Mouse (Mus musculus) cerebellum, postnatal 10 days (tissue): ENCODE results near the gene Men1.
A peak's percentile ranks its signal among the peaks of the same experiment; 100 is the strongest.

Experiments used
- DNase-seq, 2 experiments: peaks; one replicate each; pipeline ENCODE4 v3.0.0; 2021; ENCODE audit warnings: mixed read lengths in 2 of 2

Gene Men1

GRCm38 (mm10) chr19:6372433-6372832, 37.7 kb downstream of the Men1 start:
- no peak for DNase-seq

DNA sequence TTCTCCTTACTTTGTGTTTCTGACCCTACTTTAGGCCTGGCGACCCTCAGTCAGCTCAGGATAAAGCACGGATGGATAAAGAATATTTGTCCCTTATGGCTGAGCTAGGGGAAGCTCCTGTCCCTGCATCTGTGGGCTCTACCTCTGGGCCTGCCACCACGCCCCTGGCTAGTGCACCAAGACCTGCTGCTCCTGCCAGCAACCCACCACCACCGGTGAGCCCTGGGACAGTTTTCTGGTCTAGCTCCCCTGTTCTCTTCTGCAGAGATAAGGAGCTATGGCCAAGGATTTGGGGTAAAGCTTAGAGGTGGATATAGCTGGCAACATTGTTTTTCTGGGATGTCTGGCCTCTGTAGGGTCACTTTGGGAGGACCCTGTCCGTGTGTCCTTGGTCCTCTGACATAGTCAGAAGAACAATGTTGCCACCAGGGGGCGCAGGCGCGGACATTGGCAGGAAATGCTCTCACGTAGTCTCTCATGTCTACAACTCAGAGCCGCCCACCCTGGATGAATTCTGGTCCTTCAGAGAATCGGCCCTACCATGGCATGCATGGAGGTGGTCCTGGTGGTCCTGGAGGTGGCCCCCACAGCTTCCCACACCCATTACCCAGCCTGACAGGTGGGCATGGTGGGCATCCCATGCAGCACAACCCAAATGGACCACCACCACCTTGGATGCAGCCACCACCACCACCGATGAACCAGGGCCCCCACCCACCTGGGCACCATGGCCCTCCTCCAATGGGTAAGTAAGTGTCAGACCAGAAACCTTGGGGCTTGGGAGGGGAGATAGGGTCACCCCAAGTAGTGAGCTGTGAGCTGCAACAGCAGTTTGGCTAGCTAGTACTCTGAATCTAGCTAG, 39.0 kb downstream of the Men1 start:
- peak; percentile 95 to 98 for DNase-seq

DNA sequence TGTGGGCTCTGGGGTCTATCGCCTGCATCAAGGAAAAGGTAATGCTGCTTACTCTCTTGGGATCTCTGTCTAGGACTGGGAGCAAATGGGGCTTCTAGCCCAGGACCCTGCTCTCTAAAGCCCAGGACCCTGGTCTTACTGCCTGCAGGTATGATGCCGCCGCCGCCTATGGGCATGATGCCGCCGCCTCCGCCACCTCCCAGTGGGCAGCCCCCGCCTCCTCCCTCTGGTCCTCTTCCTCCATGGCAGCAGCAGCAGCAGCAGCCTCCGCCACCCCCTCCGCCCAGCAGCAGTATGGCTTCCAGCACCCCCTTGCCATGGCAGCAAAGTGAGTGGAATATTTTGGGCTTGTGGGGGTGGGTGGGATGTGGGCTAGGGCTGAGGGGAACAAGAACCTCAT, 39.8 kb downstream of the Men1 start:
- no peak for DNase-seq

DNA sequence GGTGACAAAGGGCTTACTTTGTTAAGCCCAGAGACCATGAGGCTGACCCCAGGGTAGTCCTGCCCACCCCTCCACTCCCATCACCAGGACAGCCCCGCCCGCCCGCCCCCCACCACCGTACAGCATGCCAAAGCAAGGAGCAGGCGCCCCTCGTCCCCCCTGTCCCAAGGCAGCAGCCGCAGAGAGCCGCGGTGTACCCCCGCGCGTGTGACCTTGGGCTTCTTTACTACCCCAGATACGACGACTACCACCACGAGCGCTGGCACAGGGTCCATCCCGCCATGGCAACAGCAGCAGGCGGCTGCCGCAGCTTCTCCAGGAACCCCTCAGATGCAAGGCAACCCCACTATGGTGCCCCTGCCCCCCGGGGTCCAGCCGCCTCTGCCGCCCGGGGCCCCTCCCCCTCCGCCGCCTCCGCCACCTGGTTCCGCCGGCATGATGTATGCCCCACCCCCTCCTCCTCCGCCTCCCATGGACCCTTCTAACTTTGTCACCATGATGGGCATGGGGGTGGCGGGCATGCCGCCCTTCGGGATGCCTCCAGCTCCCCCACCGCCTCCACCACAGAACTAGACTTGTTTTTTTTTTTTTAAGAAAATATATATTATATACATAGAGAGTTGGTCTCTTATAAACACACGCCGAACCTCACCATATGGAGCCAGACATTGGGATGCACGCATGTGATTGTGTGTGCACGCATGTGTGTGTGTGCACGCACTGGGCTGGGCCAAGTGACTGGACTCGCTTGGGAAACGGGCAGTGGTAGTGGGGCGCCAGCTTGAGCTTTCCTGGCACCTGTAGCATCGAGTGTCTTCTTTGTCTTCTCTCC, 40.9 kb downstream of the Men1 start:
- peak; percentile 47 to 56 for DNase-seq

GRCm38 (mm10) chr19:6376255-6376564, 41.4 kb downstream of the Men1 start:
- peak; percentile 87 to 95 for DNase-seq

DNA sequence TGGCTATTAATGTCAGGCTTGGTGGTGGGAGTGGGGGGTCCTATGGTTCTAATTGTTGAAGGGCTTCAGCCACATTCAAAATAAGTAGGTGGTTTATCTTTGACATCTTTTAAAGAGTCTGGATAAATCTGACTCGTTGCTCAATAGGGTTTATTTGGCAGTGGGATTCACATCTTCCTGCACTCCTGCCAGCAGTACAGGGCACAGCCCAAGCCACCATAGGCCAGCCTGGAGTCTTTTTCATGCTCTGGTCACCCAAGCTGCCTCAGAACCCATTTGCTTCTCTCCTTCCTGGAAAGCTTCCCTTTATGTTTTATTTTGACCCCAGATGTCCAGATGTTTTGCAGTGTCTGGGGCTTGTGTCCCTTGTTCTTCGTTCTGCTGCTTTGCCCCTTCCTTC, 41.9 kb downstream of the Men1 start:
- DNase-seq: no peak

DNA sequence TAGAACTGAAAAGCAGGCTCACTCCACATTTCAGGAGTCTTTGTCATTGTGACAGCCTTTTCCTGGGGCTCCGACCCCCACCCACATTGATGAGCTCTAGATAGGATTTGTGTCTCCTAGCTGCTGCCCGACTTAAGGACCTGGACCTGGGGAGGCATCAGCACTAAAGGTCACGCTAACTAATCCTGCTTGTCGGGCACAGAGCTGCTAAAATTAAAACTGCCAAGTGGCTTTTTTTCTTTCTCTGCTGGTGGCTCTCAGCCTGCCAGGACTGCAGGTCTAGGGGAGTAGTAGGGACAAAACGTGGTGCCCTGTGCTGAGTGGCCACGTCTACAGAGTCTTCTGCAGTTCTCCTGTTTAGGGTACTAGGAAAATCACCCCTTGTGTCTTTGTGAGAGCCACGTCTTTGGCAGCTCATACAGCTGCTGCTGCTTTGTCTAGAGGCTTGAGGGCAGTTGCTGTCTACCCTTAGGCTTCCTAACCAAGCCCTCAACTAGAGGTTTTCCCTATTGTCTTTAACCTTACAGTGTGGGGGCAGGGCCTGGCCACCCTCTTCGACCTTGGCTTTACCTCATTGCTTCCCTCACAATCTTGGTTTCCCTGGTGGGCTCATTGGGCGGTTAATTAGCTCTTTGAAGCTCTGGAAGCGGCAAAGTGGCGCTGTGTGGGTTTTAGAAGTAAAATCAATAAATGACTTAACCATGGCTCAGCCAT, 42.7 kb downstream of the Men1 start:
- no peak for DNase-seq

DNA sequence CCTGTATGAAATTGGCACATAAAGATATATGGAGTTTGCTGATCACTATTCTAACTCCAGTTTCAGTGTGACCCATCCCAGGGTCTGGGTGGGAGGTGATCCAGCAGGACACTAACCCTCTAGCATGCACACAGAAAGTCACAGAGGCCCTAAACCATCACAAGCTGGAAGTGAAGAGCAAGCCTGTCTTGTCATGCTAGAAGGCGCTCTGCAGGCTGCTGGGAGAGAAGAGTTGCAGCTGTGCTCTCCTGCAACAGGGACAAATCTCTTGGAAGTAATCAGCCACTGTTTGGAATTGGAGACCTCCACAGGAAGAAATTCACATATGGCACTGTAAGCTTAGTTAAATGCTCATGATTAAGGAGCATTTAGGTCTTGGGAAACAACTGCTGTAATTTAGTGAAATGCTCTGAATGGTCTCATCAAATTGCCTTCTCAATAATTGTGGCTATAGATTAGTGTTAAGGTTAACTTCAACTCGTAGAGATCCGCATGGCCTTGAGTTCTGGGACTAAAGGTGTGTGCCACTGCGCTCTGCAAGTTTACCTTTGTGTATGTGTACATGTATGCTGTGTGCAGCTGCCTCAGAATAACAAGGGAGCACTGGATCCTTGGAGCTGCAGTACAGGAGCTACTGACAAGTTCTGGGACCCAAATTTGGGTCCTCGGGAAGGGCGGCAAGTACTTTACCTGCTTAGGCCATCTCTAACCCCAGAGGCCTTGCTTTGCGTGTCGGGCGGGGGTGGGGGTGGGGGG, 45.8 kb downstream of the Men1 start:
- no peak for DNase-seq

DNA sequence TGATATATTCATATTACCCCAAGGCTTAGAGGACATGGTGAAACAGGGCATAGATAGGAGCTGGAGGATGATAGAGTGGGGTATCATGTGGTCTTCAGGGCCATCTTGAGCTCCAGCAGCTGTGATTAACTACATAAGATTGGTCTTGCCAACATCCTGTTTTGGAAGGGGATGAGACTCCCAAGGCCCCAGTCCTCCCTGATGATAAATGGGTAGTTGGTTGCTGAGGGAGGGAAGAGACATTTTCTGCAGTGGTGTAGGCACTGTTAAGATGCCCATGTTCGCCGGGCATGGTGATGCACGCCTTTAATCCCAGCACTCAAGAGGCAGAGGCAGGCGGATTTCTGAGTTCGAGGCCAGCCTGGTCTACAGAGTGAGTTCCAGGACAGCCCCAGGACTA, 46.5 kb downstream of the Men1 start:
- no peak for DNase-seq

- peak; percentile 60 to 66 for DNase-seq
Measured at GRCm38 (mm10) chr19:6382323-6382924, 47.6 kb downstream of the Men1 start.

- DNase-seq: no peak
Measured at GRCm38 (mm10) chr19:6383470-6383869, 48.7 kb downstream of the Men1 start.

- DNase-seq: peak; percentile 55 to 61
Measured at GRCm38 (mm10) chr19:6384128-6384527, 49.3 kb downstream of the Men1 start, which contains the start of gene Pygm. TSS of gene Pygm (plus strand) at chr19:6384399.

DNA sequence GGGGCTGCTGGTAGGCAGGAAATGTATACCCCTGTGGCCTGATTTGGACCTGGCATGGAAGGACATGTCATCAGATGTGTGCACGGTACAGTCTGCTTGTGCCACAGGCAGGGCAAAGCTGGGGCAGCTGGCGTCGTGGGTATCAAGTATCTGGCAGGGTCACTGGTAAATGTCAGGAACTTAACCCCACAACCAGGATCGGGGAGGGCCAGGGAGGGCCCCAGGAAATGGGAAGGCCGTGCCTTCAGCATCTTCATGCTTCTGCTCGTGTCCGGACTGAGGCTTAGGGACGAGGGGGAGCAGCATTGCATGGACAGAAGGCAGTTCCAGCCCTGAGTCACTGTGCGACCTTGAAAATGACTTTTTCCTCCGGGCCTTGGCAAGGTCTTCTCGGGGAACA, 50.2 kb downstream of the Men1 start:
- DNase-seq: no peak

DNA sequence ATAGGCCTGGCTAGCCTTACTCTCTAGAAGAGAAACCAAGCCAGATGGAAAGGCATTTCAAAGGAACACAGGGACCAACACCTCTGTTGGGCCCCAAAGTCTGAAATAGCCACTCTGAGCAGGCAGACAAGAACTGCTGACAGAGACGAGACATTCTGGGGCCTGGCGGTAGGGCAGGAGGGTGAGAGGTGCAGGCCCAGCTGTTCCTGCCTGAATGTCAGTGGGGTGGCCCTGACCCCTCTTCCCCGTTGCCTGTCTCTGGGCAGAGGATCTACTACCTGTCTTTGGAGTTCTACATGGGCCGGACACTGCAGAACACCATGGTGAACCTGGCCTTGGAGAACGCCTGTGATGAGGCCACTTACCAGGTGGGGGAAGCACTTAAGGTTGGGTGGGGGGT, 50.6 kb downstream of the Men1 start:
- no peak for DNase-seq

DNA sequence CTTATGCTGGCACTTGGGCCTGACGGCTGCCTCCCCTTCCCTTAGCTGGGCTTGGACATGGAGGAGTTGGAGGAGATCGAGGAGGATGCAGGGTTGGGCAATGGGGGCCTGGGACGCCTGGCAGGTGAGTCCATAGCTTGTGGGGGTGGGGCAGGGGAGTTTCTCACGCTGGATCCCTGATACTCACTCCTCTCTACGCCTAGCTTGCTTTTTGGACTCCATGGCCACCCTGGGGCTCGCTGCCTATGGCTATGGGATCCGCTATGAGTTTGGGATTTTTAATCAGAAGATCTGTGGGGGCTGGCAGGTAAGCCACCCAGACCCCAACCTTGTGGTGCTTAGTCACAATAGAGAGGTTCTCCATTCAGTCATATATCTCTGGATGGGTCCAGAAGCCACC, 51.0 kb downstream of the Men1 start:
- DNase-seq: no peak

GRCm38 (mm10) chr19:6386234-6386633, 51.5 kb downstream of the Men1 start:
- DNase-seq: no peak

- peak; percentile 65 to 69 for DNase-seq
Measured at GRCm38 (mm10) chr19:6388006-6388405, 53.2 kb downstream of the Men1 start.

DNA sequence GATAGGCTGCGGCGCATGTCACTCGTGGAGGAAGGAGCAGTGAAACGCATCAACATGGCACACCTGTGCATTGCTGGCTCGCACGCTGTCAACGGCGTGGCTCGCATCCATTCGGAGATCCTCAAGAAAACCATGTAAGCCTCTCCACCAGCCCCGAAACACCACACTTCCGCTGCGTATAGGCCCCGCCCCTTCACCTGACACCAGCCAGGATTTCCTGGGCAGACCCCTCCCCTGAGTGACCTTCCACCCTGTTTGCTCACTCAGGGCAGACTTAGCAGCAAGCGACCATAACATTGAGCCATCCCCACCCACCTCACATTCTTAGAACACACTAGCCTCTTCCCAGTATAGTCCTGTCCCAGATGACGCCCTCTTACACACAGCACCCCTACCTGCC, 55.0 kb downstream of the Men1 start:
- DNase-seq: no peak

DNA sequence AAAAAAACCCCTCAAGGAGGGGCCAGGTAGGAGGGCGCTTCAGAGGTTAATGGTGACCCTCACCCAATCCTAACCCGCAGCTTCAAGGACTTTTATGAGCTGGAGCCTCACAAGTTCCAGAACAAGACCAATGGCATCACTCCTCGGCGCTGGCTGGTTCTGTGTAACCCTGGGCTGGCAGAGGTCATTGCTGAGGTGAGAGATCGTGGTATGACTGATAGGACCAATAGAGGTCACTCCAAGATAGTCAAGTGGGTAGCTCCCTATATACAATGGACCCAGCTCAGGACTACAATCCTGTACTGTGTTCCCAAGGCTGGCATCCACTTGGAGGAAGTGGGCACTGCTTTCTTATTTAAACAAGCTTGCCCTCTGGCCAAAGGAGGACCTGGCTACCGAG, 55.5 kb downstream of the Men1 start:
- DNase-seq: no peak
